Mouse (Mus musculus): ENCODE measurements at regions not wholly inside any gene's neighbourhood (a gene's known extent, or its start where the extent isn't known, plus 50 kb on each side); places are given as distances from the start of the nearest gene placed in this dataset.

DNA sequence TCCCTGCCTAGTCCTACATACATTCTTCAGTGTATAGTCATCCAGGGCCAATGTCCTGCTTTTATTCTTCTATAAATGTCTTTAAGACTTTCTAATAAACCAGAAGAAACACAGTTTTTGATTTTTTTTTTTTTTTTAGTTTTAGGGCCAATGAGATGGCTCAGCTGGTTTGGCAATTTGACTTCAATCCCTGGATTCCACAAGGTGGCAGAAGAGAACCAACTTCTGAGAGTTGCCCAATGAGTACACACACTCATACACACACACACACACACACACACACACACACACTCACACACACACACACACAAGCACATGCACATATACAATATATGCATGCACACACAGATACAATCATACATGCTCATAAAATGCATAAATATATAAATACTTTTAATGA lies 251.8 kb downstream of the Itga8 start:
- Histone ChIP-seq H3K4me1 (replicated peaks; ENCODE audit: control insufficient read depth, insufficient read depth) (peaks cover 2% of the 10 kb centered on the region; the same call in 1 of the 2 replicates), H3K27me3 (ENCODE audit: control insufficient read depth, insufficient read depth, low read length) (no peaks in the 10 kb centered on the region), H3K4me3 (ENCODE audit: low read depth, low read length) (no peak overlapping the region), H3K9ac (ENCODE audit: low read length) (no peak overlapping the region), H3K36me3 (ENCODE audit: control insufficient read depth, insufficient read depth, low read length) (no peaks in the 10 kb centered on the region), H3K4me2 (replicated peaks; ENCODE audit: low read depth) (no peak overlapping the region), H3K27ac (replicated peaks) (no peak overlapping the region), H3K9me3 (ENCODE audit: control insufficient read depth, low read length) (no peaks in the 10 kb centered on the region)
- TF ChIP-seq EP300 (optimal IDR thresholded peaks at IDR 0.05) = no peak
- TF ChIP-seq CTCF (IDR thresholded peaks at IDR 0.05; ENCODE audit: low read depth) = peak; percentile 63
- ATAC-seq (ENCODE audit: low FRiP score, low TSS enrichment) (no peak), DNase-seq (ENCODE audit: low spot score) (no peak)

DNA sequence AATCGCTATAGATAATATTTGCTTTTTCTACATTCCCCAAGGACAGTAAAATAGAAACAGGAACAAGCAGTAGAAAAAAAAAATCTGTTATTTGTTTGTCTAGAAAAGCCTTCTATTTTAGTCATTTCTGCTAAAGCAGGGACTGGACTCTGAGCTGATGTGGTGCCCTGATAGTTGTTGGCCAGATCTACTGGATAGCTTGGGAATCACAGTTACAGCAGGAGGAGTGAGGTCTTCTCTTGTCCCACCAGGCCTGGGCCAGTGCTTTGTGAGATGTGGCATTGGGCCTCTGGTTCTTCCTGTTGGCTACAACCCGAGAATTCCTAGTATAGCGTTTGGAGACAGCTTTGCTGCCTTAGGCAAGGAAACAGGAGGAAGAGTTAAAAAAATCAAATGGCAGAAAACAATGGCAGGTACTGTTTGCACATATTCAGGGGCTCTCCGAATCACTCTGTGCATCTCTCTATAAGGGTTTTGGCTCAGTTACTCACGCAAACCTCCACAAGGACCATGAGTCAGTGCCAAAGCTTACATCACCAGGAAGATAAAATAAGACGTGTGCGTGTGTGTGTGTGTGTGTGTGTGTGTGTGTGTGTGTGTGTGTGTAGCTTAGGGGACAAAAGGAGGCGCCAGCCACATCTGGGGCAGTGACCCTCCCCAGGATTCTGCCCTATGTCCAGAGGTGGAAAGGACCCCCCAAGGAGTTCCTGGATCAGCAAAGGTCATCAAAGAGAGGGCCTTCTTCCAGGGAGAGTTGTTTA lies 248.1 kb downstream of the Itga8 start:
- Histone ChIP-seq H3K36me3 (ENCODE audit: control insufficient read depth, insufficient read depth, low read length) (no peaks in the 10 kb centered on the region), H3K27me3 (ENCODE audit: control insufficient read depth, insufficient read depth, low read length) (no peaks in the 10 kb centered on the region), H3K4me2 (replicated peaks; ENCODE audit: low read depth) (no peak overlapping the region), H3K4me1 (replicated peaks; ENCODE audit: control insufficient read depth, insufficient read depth) (peaks cover 2% of the 10 kb centered on the region; the same call in 1 of the 2 replicates), H3K9me3 (ENCODE audit: control insufficient read depth, low read length) (no peaks in the 10 kb centered on the region), H3K9ac (ENCODE audit: low read length) (no peak overlapping the region), H3K4me3 (ENCODE audit: low read depth, low read length) (no peak overlapping the region), H3K27ac (replicated peaks) (0 out of 2 replicates have a peak overlapping the region, but pooled peaks have one; percentile 18)
- DNase-seq (ENCODE audit: low spot score) = no peak
- 38% methylated on average over 8 of the region's 8 CpGs for WGBS
- ATAC-seq (ENCODE audit: low FRiP score, low TSS enrichment) = no peak
- TF ChIP-seq EP300 (optimal IDR thresholded peaks at IDR 0.05) (no peak), CTCF (IDR thresholded peaks at IDR 0.05; ENCODE audit: low read depth) (no peak)

DNA sequence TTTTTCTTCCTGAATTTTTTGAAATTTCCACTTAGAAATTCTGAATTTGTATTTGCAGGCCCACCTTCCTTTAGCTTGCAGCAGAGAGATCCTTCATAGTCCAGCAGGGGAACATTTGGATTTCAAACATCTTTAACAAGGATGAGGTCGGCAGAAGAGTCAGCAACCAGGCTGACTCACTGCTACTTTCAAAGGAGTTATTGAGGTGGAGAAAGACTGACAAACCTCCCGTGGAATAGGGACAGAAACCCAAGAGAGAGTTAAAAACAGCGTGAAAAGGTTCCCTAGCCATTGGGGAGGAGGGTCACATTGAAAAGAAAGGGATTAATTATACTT lies 247.6 kb downstream of the Itga8 start:
- no peaks in the 10 kb centered on the region for H3K27me3 ChIP-seq (ENCODE audit: control insufficient read depth, insufficient read depth, low read length)
- TF ChIP-seq EP300 (optimal IDR thresholded peaks at IDR 0.05) (no peak), CTCF (IDR thresholded peaks at IDR 0.05; ENCODE audit: low read depth) (no peak)
- no peak overlapping the region for H3K27ac ChIP-seq (replicated peaks)
- WGBS = 48% methylated on average over 3 of the region's 3 CpGs
- H3K9me3 ChIP-seq (ENCODE audit: control insufficient read depth, low read length) = no peaks in the 10 kb centered on the region
- no peak overlapping the region for H3K4me3 ChIP-seq (ENCODE audit: low read depth, low read length)
- peaks cover 2% of the 10 kb centered on the region; the same call in 1 of the 2 replicates for H3K4me1 ChIP-seq (replicated peaks; ENCODE audit: control insufficient read depth, insufficient read depth)
- no peaks in the 10 kb centered on the region for H3K36me3 ChIP-seq (ENCODE audit: control insufficient read depth, insufficient read depth, low read length)
- ATAC-seq (ENCODE audit: low FRiP score, low TSS enrichment) (no peak), DNase-seq (ENCODE audit: low spot score) (no peak)
- no peak overlapping the region for H3K9ac ChIP-seq (ENCODE audit: low read length)
- no peak overlapping the region for H3K4me2 ChIP-seq (replicated peaks; ENCODE audit: low read depth)
